Mouse (Mus musculus): Measurements from ENCODE around the gene Stim1.

Gene Stim1

DNA sequence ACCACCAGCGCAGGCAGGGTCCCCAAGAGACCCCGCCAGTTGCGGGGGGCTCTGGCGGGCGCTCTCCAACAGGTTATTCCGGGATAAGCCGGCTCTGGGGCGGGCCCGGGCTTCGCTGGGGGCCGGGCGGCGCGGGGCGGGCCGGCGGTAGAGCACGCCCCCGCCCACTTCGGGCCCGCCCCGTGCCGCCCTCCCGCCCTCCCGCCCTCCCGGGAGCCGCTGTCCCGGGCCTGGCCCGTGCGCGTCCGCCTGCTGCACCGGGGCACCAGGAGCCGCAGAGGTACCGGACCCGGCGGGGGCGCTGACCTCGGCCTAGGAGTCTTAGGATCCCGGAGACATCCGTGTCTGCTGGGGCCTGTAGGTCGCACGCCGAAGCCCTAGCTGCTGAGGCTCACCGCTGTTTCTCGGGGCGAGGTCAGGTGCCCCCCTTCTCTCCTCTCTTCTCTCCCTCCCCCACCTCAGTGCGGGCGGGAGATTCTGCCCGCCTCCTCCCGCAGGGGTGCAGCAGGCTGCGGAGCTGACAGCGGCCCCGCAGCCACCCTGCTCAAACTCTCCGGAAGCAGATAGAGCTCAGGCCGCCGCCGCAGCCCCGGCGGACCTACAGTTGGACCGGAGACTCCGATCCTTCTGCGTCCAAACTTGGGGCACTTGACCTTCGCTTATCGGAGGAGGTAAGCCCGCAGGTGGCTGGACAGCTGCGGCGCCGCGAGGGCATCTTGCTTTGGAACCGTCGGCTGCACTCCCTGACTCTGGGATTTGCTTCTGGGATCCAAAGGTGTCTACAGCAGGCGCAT, at the start of gene Stim1:
Gene Stim1 (plus strand): TSS at position 206 of the 794 bp plus-strand sequence.
- peak; percentile 85 for DNase-seq (ENCODE audit: low read depth, low spot score)

DNA sequence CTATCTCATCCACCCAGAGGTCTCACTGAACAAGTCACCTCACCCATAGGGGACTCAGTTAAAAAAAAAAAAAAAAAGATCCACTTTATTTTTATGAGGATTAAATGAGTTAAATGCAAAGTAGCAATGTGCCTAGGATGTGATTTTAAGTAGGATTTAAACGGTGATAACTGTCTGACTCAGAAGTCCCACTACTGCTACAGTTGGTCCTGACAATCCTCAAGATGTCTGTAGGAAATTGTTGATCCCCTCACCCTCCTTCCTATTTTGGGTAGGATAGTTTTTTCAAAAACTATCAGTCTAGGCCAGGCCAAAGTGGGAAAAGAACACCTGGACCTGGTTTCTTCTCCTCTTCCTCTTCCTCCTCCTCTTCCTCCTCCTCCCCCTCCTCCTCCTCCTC, 45.7 kb upstream of the Stim1 start:
- DNase-seq (ENCODE audit: low read depth, low spot score): no peak

DNA sequence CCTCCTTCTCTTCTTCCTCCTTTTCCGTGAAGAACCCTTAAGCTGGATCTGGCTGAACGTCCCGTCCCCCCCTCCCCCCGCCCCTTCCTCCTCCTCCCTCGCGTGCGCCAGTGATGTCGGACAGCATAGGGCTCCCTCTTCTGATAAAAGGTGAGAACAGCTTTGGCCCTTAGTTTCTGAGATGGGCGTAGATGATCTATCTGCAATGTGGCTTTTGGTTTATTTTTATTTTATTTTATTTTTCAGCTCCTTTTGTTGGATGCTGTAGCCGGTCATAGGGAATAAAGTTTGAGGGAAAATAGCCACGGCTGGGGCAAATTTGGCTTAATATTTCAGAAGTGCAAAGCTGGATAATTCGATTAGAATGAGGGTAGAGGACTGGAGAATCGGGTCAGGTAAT, 45.3 kb upstream of the Stim1 start:
- peak; percentile 80 for DNase-seq (ENCODE audit: low read depth, low spot score)

DNA sequence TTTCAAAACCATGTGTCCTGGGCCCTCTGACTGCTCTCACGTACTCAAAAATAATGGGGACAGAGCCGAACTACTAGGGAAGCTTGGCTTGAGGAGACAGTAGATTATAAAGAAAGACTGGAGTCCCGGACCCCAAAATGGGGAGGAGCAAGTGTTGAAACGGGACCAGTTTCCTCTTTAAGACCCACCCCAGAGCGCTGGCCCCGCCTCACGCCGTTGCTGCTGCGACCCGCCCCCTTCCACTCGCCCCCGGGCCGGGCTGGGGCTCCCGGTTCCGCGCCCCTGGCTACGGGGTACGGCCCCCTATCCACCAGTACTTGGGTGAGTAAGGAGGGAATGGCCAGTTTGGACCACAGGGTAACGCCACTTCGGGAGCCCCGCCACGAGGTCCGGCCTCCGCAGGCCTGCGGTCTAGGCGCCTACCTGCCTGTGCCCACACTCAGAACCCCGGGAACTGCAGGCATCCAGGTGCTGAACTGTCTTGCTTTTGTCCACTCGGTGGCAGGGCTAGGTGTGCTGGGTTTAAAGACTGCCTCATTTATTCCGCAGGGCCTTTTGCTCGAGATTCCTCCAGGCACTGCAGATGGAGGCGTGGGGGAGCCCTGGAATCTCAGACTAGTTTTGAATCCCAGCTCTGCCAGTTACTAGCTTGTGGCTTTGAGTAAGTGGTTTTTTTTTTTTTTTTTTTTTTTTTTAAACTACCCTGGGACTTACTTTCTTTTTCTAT, 44.6 kb upstream of the Stim1 start:
- peak; percentile 78 for DNase-seq (ENCODE audit: low read depth, low spot score)

DNA sequence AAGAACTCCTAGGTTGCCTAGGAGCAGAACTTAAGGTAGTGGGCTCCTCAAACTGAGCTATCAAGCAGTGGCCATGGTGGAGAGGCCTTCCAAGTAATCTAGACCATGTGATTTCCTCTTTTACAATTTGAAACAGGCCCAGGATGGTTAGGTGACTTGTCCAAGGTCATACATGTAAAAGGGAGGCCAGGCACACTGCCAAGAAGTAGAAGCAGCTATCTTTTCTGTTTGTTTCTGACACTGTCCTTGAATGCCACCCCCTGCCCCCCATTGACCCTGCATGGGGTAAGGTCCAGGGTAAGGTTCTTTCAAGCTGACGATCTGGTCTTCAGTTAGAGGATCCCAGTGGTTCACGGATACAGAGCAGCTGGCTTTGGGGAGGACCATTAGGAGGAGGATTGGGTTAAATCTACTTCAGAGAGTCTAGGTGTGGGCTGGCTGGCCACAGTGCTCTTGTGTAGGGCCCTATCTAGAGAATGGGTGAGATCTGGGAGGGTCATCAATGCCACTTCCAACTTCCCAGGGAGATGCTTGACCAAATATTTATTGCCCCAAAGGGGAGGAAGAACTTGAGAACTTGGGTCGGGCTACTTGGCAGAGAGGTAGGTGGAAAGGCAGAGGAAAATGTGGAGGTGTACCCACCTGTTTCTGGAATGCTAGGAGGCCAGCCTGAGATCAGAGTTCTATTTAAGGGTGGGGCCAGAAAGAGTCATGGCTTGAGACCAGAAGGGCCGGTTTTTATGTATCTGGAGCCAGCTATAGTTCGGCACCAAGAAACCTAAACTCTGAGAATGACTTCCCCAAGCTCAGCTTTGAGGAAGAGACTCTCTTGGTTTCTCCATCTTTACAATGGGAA, 43.5 kb upstream of the Stim1 start:
- DNase-seq (ENCODE audit: low read depth, low spot score): no peak

DNA sequence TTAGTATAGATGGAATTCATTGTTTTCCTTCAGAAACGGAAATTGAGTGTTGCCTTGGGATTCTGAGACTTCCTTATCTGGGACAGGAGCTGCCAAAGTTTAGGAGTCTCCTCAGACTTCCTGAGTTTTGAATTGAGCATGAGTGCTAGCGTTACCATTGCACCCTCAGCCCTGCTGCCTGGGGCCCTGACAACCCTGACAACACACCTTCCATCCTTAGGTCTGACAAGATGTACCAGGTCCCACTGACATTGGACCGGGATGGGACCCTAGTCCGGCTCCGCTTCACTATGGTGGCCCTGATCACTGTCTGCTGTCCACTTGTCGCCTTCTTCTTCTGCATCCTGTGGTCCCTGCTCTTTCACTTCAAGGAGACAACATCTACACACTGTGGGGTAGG, 41.6 kb upstream of the Stim1 start:
- DNase-seq (ENCODE audit: low read depth, low spot score): no peak

- no peak for DNase-seq (ENCODE audit: low read depth, low spot score)
These were observed 39.4 kb upstream of the Stim1 start for GRCm38 (mm10) chr7:102228049-102228670.

DNA sequence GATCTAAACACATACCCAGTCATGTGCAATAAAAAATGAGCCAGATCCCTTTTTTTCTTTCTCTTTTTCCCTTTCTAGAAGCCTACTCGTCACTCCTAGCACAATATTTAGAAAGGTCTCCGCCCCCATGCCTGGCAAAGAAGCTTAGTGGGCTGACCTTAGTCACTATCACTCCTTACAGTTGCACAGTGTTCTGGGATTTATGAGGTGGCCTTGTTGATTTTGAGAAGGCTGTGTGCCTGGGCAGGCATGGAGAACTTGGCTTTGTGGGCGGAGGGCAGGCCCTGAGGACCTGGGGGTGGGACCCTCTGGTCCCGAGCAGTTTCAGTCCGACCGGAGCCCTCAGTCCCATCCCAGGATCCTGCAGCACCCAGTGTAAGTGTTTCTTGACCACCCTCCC, 37.8 kb upstream of the Stim1 start:
- DNase-seq (ENCODE audit: low read depth, low spot score): no peak

DNA sequence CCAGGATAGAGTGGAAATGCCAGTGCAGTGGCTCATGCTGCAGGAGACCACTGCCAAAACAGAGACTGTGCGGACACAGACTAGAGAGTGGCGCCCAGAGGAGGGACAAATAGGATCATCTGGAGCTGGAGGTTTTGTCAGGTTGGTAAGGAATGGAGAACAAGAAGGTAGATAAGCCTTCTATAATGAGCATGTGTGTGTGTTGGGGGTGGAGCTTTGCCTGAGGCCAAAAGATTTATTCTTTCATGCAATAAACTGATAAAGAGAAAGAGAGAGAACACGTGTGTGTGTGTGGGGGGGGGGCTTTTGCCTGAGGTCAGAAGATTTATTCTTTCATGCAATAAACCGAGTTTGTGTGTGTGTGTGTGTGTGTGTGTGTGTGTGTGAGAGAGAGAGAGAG, 34.5 kb upstream of the Stim1 start:
- DNase-seq (ENCODE audit: low read depth, low spot score): no peak

- DNase-seq (ENCODE audit: low read depth, low spot score): no peak
These were observed 28.8 kb upstream of the Stim1 start for GRCm38 (mm10) chr7:102238686-102239286.

- no peak for DNase-seq (ENCODE audit: low read depth, low spot score)
These were observed 28.0 kb upstream of the Stim1 start for GRCm38 (mm10) chr7:102239591-102239990.

- DNase-seq (ENCODE audit: low read depth, low spot score): no peak
These were observed 25.2 kb upstream of the Stim1 start for GRCm38 (mm10) chr7:102242371-102242770.

- DNase-seq (ENCODE audit: low read depth, low spot score): no peak
These were observed 24.7 kb upstream of the Stim1 start for GRCm38 (mm10) chr7:102242917-102243316.

GRCm38 (mm10) chr7:102243870-102244269, 23.7 kb upstream of the Stim1 start:
- peak; percentile 39 for DNase-seq (ENCODE audit: low read depth, low spot score)

GRCm38 (mm10) chr7:102244782-102245535, 22.6 kb upstream of the Stim1 start:
- no peak for DNase-seq (ENCODE audit: low read depth, low spot score)

DNA sequence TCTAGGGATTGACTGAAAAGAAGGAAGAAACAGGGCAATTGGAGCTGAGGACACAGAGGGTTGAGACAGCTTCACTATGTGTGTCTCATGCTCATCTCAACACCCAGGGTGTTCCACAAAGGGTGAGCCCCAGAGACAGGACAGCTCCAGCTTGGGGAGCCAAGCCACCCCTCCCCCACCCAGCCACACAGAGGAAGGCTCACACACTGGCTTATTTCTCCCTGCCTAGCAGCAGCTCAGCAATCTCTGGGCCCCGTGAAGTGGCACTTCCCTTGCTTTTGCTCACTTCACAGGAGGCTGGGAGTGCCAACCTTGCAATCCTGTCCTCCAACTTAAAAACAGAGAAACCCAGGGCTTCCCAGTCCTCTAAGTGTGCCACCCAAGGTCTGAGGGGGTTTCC, 21.8 kb upstream of the Stim1 start:
- DNase-seq (ENCODE audit: low read depth, low spot score): peak; percentile 59

- no peak for DNase-seq (ENCODE audit: low read depth, low spot score)
These were observed 21.3 kb upstream of the Stim1 start for GRCm38 (mm10) chr7:102246265-102246664.

DNA sequence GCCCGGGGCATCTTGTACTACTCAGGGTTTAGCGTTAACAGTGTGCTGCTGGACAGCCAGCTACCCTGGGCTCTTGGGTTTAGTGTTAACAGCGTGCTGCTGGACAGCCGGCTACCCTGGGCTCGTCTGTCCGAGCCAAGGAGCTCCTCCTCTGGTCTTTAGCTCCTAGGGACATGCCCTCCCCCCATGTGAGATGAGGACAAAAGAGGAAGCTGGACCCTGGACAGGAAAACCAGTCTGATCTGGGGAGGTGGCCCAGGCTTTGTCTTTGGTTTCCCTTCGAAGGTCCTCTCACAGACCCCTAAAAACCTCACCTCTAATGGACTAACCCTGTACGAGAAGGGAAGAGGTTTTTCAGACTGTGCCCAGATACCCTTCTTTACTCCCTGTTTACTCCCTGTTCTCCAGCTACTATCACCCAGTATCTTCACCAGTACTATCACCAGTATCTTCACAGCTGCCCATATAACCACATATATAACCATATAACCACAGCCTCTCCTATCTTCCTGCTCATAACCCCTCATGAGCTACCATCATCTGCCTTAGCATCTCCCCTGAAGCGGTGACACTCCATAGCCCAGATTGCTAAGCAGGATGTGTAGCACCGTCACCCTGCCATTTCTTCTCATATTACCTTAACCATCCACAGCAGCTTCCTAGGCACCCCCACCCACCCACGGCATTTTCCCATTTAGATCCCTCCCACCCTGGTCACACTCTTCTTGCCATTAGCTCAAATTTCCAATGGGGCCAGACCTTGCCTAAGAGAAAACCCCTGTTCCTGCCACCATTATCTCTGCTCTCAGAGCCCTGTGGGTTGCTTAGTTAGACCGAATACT, 20.4 kb upstream of the Stim1 start:
- DNase-seq (ENCODE audit: low read depth, low spot score): peak; percentile 45

DNA sequence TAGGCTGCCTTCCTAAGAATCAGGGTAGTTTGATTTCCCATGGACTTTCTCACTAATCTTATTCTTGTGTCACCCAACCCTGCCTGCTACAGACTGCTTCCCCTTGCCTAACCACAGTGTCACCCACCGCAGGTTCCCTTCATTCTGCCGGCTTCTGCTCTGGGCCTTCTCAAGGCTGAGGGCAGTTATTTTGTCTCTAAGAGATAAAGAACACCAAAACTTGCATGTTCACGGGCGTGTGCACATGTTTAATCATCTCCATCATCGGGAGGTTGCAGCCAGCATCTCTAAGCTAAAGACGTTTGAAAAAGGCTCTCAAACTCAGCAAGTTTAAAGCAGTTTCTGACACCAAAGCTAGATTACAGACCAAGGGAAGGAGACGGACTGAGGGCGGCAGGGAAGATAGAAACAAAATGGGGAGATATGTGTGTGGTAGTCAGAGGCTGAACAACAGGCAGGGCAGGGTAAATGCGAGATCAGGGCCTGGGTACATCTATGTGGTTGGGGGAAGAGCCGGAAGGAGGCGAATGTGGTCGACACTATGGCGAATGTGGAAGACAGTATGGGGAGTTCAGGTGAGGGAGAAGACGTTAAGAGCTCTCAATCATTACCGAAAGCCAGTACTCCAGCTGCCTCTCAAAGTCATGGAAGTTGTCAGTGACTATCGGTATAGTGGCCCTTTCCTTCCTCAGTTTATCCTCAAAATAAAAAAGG, 18.8 kb upstream of the Stim1 start:
- DNase-seq (ENCODE audit: low read depth, low spot score): peak; percentile 62
